Mouse (Mus musculus) neural tube, embryonic 13.5 days (tissue): ENCODE measurements around the gene Cdc6. TPM values are rescaled to one million over a fixed set of nuclear protein-coding genes. Genes with fewer than 3 reads are reported as not detected.
"Not testable (repeated sequence)": the region's sequence is repeated elsewhere in the genome, so short reads cannot be mapped to it uniquely, and the experiment has no call there.

Experiments
- ATAC-seq: fragments of 200-750 bp; cut with Nextera tagmentation; 2 replicates; pipeline ENCODE4 v1.8.0; 2017; ENCODE audit warnings: low read depth, mild to moderate bottlenecking, moderate TSS enrichment, moderate library complexity
- H3K27ac ChIP-seq: fragments of 300-500 bp; sonication (generic); replicated peaks from 2 replicates; pipeline ENCODE4 v1.5.1; 2015; ENCODE audit warnings: moderate library complexity, mild to moderate bottlenecking, inconsistent platforms
- H3K27me3 ChIP-seq: fragments of 300-500 bp; sonication (generic); 2 replicates; pipeline ENCODE4 v1.6.1; 2015; ENCODE audit warnings: mild to moderate bottlenecking, inconsistent platforms
- H3K36me3 ChIP-seq: fragments of 300-500 bp; sonication (generic); 2 replicates; pipeline ENCODE4 v1.6.1; 2015; ENCODE audit warnings: mild to moderate bottlenecking, inconsistent platforms
- H3K4me1 ChIP-seq: fragments of 300-500 bp; sonication (generic); replicated peaks from 2 replicates; pipeline ENCODE4 v1.6.1; 2015; ENCODE audit warnings: inconsistent platforms
- H3K4me2 ChIP-seq: fragments of 300-500 bp; sonication (generic); 2 replicates; pipeline ENCODE4 v1.6.1; 2015; ENCODE audit warnings: inconsistent platforms, mild to moderate bottlenecking, moderate library complexity
- H3K4me3 ChIP-seq: fragments of 300-500 bp; sonication (generic); 2 replicates; pipeline ENCODE4 v1.5.1; 2015; ENCODE audit warnings: mild to moderate bottlenecking, inconsistent platforms
- H3K9ac ChIP-seq: fragments of 300-500 bp; sonication (generic); 2 replicates; pipeline ENCODE4 v1.6.1; 2015; ENCODE audit warnings: moderate library complexity, mild to moderate bottlenecking, inconsistent platforms
- H3K9me3 ChIP-seq: fragments of 300-500 bp; sonication (generic); 2 replicates; pipeline ENCODE4 v1.6.1; 2016; ENCODE audit warnings: inconsistent platforms
- WGBS: fragments of 180-500 bp; shearing (Covaris S2); methylation state at CpG from one replicate; pipeline ENCODE4 v1.1.7; 2015; 5-methylcytosine and 5-hydroxymethylcytosine counted together
- polyA plus RNA-seq: library from polyadenylated mRNA; unstranded; fragments of >200 nt; fragmentation: Nextera tagmentation; extraction: Ambion mirVana; gene quantifications from 2 replicates; pipeline ENCODE4 v1.2.1, GENCODE M21; 2015

Gene Cdc6
- polyA plus RNA-seq, 1 experiment from 2014 or later: 4.2 TPM

GRCm38 (mm10) chr11:98926553-98926952 is 19.0 kb downstream of the Cdc6 start:
- Histone ChIP-seq H3K4me1 (peaks cover 96% of the 10 kb centered on the region), H3K27ac (peak overlapping the region; percentile 88), H3K36me3 (no peaks in the 10 kb centered on the region), H3K4me3 (no peak overlapping the region), H3K27me3 (no peaks in the 10 kb centered on the region), H3K4me2 (no peak overlapping the region), H3K9ac (0 out of 2 replicates have a peak overlapping the region, but pooled peaks have one; percentile 46), H3K9me3 (no peaks in the 10 kb centered on the region)
- WGBS: 63% methylated on average over 7 of the region's 7 CpGs
- ATAC-seq: no peak

GRCm38 (mm10) chr11:98927438-98928076 is 20.0 kb downstream of the Cdc6 start, which contains the start of gene Rara:
Gene Rara (plus strand): TSS chr11:98927818.
- ATAC-seq: no peak
- H3K27ac ChIP-seq: peak within 1 kb of the TSS; percentile 88
- H3K9me3 ChIP-seq: no peaks in the 10 kb centered on the region
- H3K4me3 ChIP-seq: peak within 1 kb of the TSS; percentile 55
- WGBS: 14% methylated on average over 21 of the region's 21 CpGs
- H3K27me3 ChIP-seq: no peaks in the 10 kb centered on the region
- peak within 1 kb of the TSS; percentile 79 for H3K9ac ChIP-seq
- H3K4me1 ChIP-seq: peaks cover 98% of the 10 kb centered on the region
- H3K36me3 ChIP-seq: no peaks in the 10 kb centered on the region
- peak within 1 kb of the TSS; percentile 76 for H3K4me2 ChIP-seq

- Histone ChIP-seq H3K27me3 (no peaks in the 10 kb centered on the region), H3K4me3 (peak overlapping the region; percentile 55), H3K27ac (peak overlapping the region; percentile 79), H3K4me1 (peaks cover 98% of the 10 kb centered on the region), H3K9me3 (no peaks in the 10 kb centered on the region), H3K9ac (peak overlapping the region; percentile 79), H3K4me2 (peak overlapping the region; percentile 76), H3K36me3 (no peaks in the 10 kb centered on the region)
- no peak for ATAC-seq
- 11% methylated on average over 12 of the region's 12 CpGs for WGBS
Observed at GRCm38 (mm10) chr11:98928186-98928893, 20.7 kb downstream of the Cdc6 start.

- 7% methylated on average over 9 of the region's 9 CpGs for WGBS
- Histone ChIP-seq H3K9me3 (no peaks in the 10 kb centered on the region), H3K27ac (peak overlapping the region; percentile 79)
Observed at GRCm38 (mm10) chr11:98929503-98929902, 21.9 kb downstream of the Cdc6 start.

GRCm38 (mm10) chr11:98930127-98930601 is 22.6 kb downstream of the Cdc6 start:
- peaks cover 84% of the 10 kb centered on the region for H3K4me1 ChIP-seq
- peak overlapping the region; percentile 79 for H3K27ac ChIP-seq
- ATAC-seq: no peak
- peak overlapping the region; percentile 79 for H3K9ac ChIP-seq
- no peaks in the 10 kb centered on the region for H3K27me3 ChIP-seq
- no peaks in the 10 kb centered on the region for H3K36me3 ChIP-seq
- WGBS: 45% methylated on average over 7 of the region's 7 CpGs
- peak overlapping the region; percentile 76 for H3K4me2 ChIP-seq
- H3K9me3 ChIP-seq: no peaks in the 10 kb centered on the region
- peak overlapping the region; percentile 55; the same call in 1 of the 2 replicates for H3K4me3 ChIP-seq

More at GRCm38 (mm10) chr11:98929503-98929902, 21.9 kb downstream of the Cdc6 start:
- peak overlapping the region; percentile 79 for H3K9ac ChIP-seq
- no peaks in the 10 kb centered on the region for H3K36me3 ChIP-seq
- peaks cover 90% of the 10 kb centered on the region for H3K4me1 ChIP-seq
- peak overlapping the region; percentile 55 for H3K4me3 ChIP-seq
- no peak for ATAC-seq
- H3K4me2 ChIP-seq: peak overlapping the region; percentile 76
- H3K27me3 ChIP-seq: no peaks in the 10 kb centered on the region

GRCm38 (mm10) chr11:98930773-98931512 is 23.3 kb downstream of the Cdc6 start:
- no peak for ATAC-seq
- no peaks in the 10 kb centered on the region for H3K27me3 ChIP-seq
- peak overlapping the region; percentile 79 for H3K9ac ChIP-seq
- H3K4me2 ChIP-seq: peak overlapping the region; percentile 76; the same call in 1 of the 2 replicates
- 35% methylated on average over 10 of the region's 10 CpGs for WGBS
- H3K9me3 ChIP-seq: no peaks in the 10 kb centered on the region
- H3K4me1 ChIP-seq: peaks cover 78% of the 10 kb centered on the region
- H3K36me3 ChIP-seq: no peaks in the 10 kb centered on the region
- peak overlapping the region; percentile 79 for H3K27ac ChIP-seq
- no peak overlapping the region for H3K4me3 ChIP-seq

GRCm38 (mm10) chr11:98931513-98932292 is 24.1 kb downstream of the Cdc6 start:
- peak overlapping the region; percentile 79 for H3K27ac ChIP-seq
- H3K9me3 ChIP-seq: no peaks in the 10 kb centered on the region
- H3K9ac ChIP-seq: peak overlapping the region; percentile 79; the same call in 1 of the 2 replicates
- peak overlapping the region; percentile 76 for H3K4me2 ChIP-seq
- no peak overlapping the region for H3K4me3 ChIP-seq
- H3K4me1 ChIP-seq: peaks cover 78% of the 10 kb centered on the region
- no peaks in the 10 kb centered on the region for H3K27me3 ChIP-seq
- WGBS: 19% methylated on average over 7 of the region's 7 CpGs
- 0 out of 2 replicates have a peak, but pooled peaks have one; percentile 0 for ATAC-seq
- H3K36me3 ChIP-seq: no peaks in the 10 kb centered on the region

- 19% methylated on average over 19 of the region's 19 CpGs for WGBS
- H3K9me3 ChIP-seq: no peaks in the 10 kb centered on the region
- H3K4me1 ChIP-seq: peaks cover 76% of the 10 kb centered on the region
- H3K36me3 ChIP-seq: no peaks in the 10 kb centered on the region
- peak overlapping the region; percentile 14; the same call in 1 of the 2 replicates for H3K9ac ChIP-seq
- H3K4me3 ChIP-seq: no peak overlapping the region
- ATAC-seq: peak; percentile 17; the same call in 1 of the 2 replicates
- H3K27ac ChIP-seq: peak overlapping the region; percentile 79
- H3K27me3 ChIP-seq: no peaks in the 10 kb centered on the region
- H3K4me2 ChIP-seq: peak overlapping the region; percentile 76
Observed at GRCm38 (mm10) chr11:98932293-98933091, 24.9 kb downstream of the Cdc6 start.

- 36% methylated on average over 9 of the region's 9 CpGs for WGBS
- Histone ChIP-seq H3K36me3 (no peaks in the 10 kb centered on the region), H3K9me3 (no peaks in the 10 kb centered on the region), H3K4me3 (no peak overlapping the region), H3K27me3 (no peaks in the 10 kb centered on the region), H3K4me1 (peaks cover 76% of the 10 kb centered on the region), H3K27ac (peak overlapping the region; percentile 79), H3K9ac (peak overlapping the region; percentile 14; the same call in 1 of the 2 replicates), H3K4me2 (peak overlapping the region; percentile 76)
- no peak for ATAC-seq
Observed at GRCm38 (mm10) chr11:98933151-98933550, 25.6 kb downstream of the Cdc6 start.

GRCm38 (mm10) chr11:98933847-98934246 is 26.2 kb downstream of the Cdc6 start:
- not testable (repeated sequence) for H3K27ac ChIP-seq, H3K4me3 ChIP-seq, H3K36me3 ChIP-seq, H3K9me3 ChIP-seq, H3K9ac ChIP-seq, H3K4me2 ChIP-seq, ATAC-seq, H3K27me3 ChIP-seq
- H3K4me1 ChIP-seq: peaks cover 76% of the 10 kb centered on the region
- WGBS: 72% methylated on average over 2 of the region's 2 CpGs
